Mouse (Mus musculus): Measurements from ENCODE around the gene Gas8.

DNA sequence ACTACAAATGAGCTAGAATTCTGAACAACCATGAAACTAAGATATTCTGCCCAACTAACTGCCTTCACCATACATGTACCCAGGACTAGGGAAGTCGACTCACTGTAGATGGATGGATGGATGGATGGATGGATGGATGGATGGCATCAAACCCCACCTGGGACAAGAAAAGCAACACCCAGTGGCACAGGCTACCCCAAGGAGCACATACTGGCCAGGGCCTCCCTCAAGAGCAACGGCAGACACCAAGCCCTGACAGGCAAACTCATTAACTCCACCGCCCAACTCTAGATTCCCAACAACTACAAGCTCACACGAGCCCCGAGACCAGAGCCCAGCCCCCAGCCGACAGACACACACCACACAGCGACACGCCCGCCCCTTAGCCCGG, 18.4 kb downstream of the Gas8 start:
- no peak; the same call in 1 of the 2 replicates for TF ChIP-seq POLR2A (IDR thresholded peaks at IDR 0.05; ENCODE audit: extremely low read depth, insufficient read depth, low read length)
- no peak for TF ChIP-seq CTCF (IDR thresholded peaks at IDR 0.05; ENCODE audit: extremely low read depth, insufficient read depth, low read length)

Data from cortical plate, adult 2 months (tissue).